Mouse (Mus musculus) neural tube, embryonic 14.5 days (tissue): ENCODE data around the gene Rbm15. TPM values are rescaled to one million over a fixed set of nuclear protein-coding genes. Genes with fewer than 3 reads are reported as not detected.

ENCODE experiments used
- polyA plus RNA-seq: library from polyadenylated mRNA; unstranded; fragments of >200 nt; fragmentation: Nextera tagmentation; extraction: Ambion mirVana; gene quantifications from 2 replicates; pipeline ENCODE4 v1.2.1, GENCODE M21; 2014

The Rbm15 gene
- polyA plus RNA-seq, 1 experiment from 2014 or later: 9.0 TPM

Other genes starting within 250 kb of the Rbm15 start
- gene Kcna2, start 232.5 kb downstream of the Rbm15 start, polyA plus RNA-seq: 2.0 and 3.2 TPM in 2 replicates
- gene Kcna10, start 150.6 kb downstream of the Rbm15 start, polyA plus RNA-seq: not detected in 2 replicates
- 0.39 and 0.86 TPM in 2 replicates for gene Cym, start 111.9 kb downstream of the Rbm15 start, polyA plus RNA-seq
- gene A630076J17Rik, start 103.1 kb downstream of the Rbm15 start, polyA plus RNA-seq: not detected in 2 replicates
- gene Prok1, start 94.0 kb downstream of the Rbm15 start, polyA plus RNA-seq: 0.08 and 0.14 TPM in 2 replicates
- 200 and 204 TPM in 2 replicates for gene Lamtor5, start 54.8 kb downstream of the Rbm15 start, polyA plus RNA-seq
- 1.9 and 2.6 TPM in 2 replicates for gene Slc16a4, start 42.4 kb downstream of the Rbm15 start, polyA plus RNA-seq
- gene Kcnc4, start 125.9 kb upstream of the Rbm15 start, polyA plus RNA-seq: 6.2 and 7.7 TPM in 2 replicates
- 15.1 and 16.6 TPM in 2 replicates for gene Slc6a17, start 184.3 kb upstream of the Rbm15 start, polyA plus RNA-seq
- not detected in 2 replicates for gene Ubl4b, start 221.4 kb upstream of the Rbm15 start, polyA plus RNA-seq